Mouse (Mus musculus) adrenal gland, postnatal 4 days (tissue): ENCODE data around the gene Nebl. TPM values are rescaled to one million over a fixed set of nuclear protein-coding genes. Genes with fewer than 3 reads are reported as not detected.
"Not testable (repeated sequence)": the region's sequence is repeated elsewhere in the genome, so short reads cannot be mapped to it uniquely, and the experiment has no call there.

ENCODE experiments used
- DNase-seq, 2 experiments: peaks; one replicate each; pipeline ENCODE4 v3.0.0; 2021 to 2022; ENCODE audit warnings: low spot score in 2 of 2, mixed read lengths in 2 of 2
- microRNA-seq: library from miRNA; unstranded; fragments of <30 nt; microRNA quantifications from one replicate; pipeline ENCODE4 v1.2.0, GENCODE M21; 2021
- total RNA-seq, 2 experiments: library from RNA; stranded (reverse); gene quantifications; 2 replicates each; pipeline ENCODE4 v1.2.3; 2021

Gene Nebl
- total RNA-seq, 2 experiments from 2014 or later, result 7.9 to 10.2 TPM

GRCm38 (mm10) chr2:17295257-17295656 is 436.0 kb downstream of the Nebl start:
- DNase-seq, result not testable (repeated sequence)

Small RNA genes lying within 50 kb of the gene (microRNA-seq; reads per million reads assigned to microRNA genes)
- not detected for gene Mir6419
